Mouse (Mus musculus): Measurements from ENCODE around the gene Pde6h. TPM values are rescaled to one million over a fixed set of nuclear protein-coding genes. Genes with fewer than 3 reads are reported as not detected.

Gene Pde6h
- polyA plus RNA-seq, 1 experiment from 2014 or later: 0.44 TPM

DNA sequence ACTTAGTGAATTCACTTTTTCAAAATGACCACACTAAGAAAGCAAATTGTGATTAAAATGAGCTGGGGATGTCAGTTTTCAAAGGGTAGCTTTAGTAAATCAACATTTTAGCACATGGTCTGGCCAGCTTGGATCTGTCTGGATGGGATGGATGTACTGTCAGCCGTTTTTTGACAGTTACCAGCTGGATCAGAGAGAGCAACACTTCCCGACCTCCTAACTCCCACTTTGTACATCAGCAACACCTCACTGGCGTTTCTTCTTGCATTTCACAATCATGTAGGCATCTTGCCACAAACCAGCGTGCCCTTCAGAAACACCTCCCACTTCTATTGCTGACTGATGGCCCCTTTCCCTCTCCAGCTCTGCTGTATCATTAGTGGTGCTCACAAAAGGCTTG is 25.4 kb upstream of the Pde6h start:
- H3K4me1 ChIP-seq (replicated peaks; ENCODE audit: control insufficient read depth, insufficient read depth, low read length): no peaks in the 10 kb centered on the region
- no peaks in the 10 kb centered on the region for H3K36me3 ChIP-seq (ENCODE audit: control insufficient read depth, insufficient read depth)
- no peak for TF ChIP-seq CTCF (IDR thresholded peaks at IDR 0.05; ENCODE audit: low read depth)
- no peak overlapping the region for H3K27ac ChIP-seq (ENCODE audit: low read depth, low read length)
- no peak overlapping the region for H3K9ac ChIP-seq (ENCODE audit: low read depth, low read length)
- H3K27me3 ChIP-seq (replicated peaks; ENCODE audit: control insufficient read depth, insufficient read depth, low read length): no peaks in the 10 kb centered on the region
- 44% methylated on average over 4 of the region's 4 CpGs for WGBS
- H3K9me3 ChIP-seq (ENCODE audit: control insufficient read depth): no peaks in the 10 kb centered on the region
- H3K4me2 ChIP-seq (replicated peaks; ENCODE audit: low read depth): no peak overlapping the region
- ATAC-seq: no peak
- no peak overlapping the region for H3K4me3 ChIP-seq (ENCODE audit: low read depth, low read length)

- H3K27ac ChIP-seq (ENCODE audit: low read depth, low read length): no peak overlapping the region
- no peak for TF ChIP-seq CTCF (IDR thresholded peaks at IDR 0.05; ENCODE audit: low read depth)
- H3K4me2 ChIP-seq (replicated peaks; ENCODE audit: low read depth): no peak overlapping the region
- no peaks in the 10 kb centered on the region for H3K36me3 ChIP-seq (ENCODE audit: control insufficient read depth, insufficient read depth)
- no peaks in the 10 kb centered on the region for H3K9me3 ChIP-seq (ENCODE audit: control insufficient read depth)
- H3K4me1 ChIP-seq (replicated peaks; ENCODE audit: control insufficient read depth, insufficient read depth, low read length): no peaks in the 10 kb centered on the region
- H3K9ac ChIP-seq (ENCODE audit: low read depth, low read length): no peak overlapping the region
- no peak for ATAC-seq
- H3K27me3 ChIP-seq (replicated peaks; ENCODE audit: control insufficient read depth, insufficient read depth, low read length): no peaks in the 10 kb centered on the region
- 76% methylated on average over 2 of the region's 2 CpGs for WGBS
- no peak overlapping the region for H3K4me3 ChIP-seq (ENCODE audit: low read depth, low read length)
Observed at GRCm38 (mm10) chr6:136898954-136899353, 24.7 kb upstream of the Pde6h start.

DNA sequence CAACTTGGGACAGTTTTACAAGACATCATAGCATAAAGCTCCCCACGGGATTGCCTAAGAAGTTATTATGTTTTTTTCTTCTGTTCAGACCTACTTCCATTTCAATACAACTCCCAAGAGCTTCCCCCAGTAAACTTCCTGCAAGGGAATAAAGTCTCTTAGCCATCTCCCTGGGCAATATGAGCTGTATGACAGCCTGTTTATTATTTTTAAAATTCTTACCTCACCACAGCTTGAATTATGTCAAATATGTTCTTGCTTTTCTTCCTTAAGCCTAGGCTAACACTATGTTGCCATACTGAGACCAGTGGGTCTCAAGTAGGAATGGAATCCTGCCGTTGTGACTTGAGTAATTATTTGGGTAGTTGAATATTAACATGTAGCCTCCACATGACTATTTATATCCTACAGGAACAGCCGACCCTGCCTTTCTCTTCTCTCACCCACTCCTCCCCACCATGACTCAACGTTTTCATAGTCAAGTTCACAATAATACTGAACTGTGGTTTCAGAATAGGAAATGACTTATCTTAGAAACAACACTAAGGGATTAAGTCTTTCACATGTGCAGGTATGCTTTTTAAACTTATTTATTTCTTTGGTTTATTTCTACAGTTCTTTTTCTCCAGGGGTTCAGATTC is 23.1 kb upstream of the Pde6h start:
- Histone ChIP-seq H3K4me3 (ENCODE audit: low read depth, low read length) (no peak overlapping the region), H3K9ac (ENCODE audit: low read depth, low read length) (no peak overlapping the region), H3K27ac (ENCODE audit: low read depth, low read length) (no peak overlapping the region), H3K4me1 (replicated peaks; ENCODE audit: control insufficient read depth, insufficient read depth, low read length) (no peaks in the 10 kb centered on the region), H3K27me3 (replicated peaks; ENCODE audit: control insufficient read depth, insufficient read depth, low read length) (no peaks in the 10 kb centered on the region), H3K4me2 (replicated peaks; ENCODE audit: low read depth) (no peak overlapping the region), H3K9me3 (ENCODE audit: control insufficient read depth) (no peaks in the 10 kb centered on the region), H3K36me3 (ENCODE audit: control insufficient read depth, insufficient read depth) (no peaks in the 10 kb centered on the region)
- WGBS: 24% methylated on average over 4 of the region's 4 CpGs
- no peak for ATAC-seq
- TF ChIP-seq CTCF (IDR thresholded peaks at IDR 0.05; ENCODE audit: low read depth): no peak

- TF ChIP-seq CTCF (IDR thresholded peaks at IDR 0.05; ENCODE audit: low read depth): no peak
- no peak overlapping the region for H3K27ac ChIP-seq (ENCODE audit: low read depth, low read length)
- H3K36me3 ChIP-seq (ENCODE audit: control insufficient read depth, insufficient read depth): no peaks in the 10 kb centered on the region
- ATAC-seq: no peak
- no peaks in the 10 kb centered on the region for H3K27me3 ChIP-seq (replicated peaks; ENCODE audit: control insufficient read depth, insufficient read depth, low read length)
- no peak overlapping the region for H3K4me3 ChIP-seq (ENCODE audit: low read depth, low read length)
- no peaks in the 10 kb centered on the region for H3K9me3 ChIP-seq (ENCODE audit: control insufficient read depth)
- WGBS: 71% methylated on average over 2 of the region's 2 CpGs
- H3K9ac ChIP-seq (ENCODE audit: low read depth, low read length): no peak overlapping the region
- no peak overlapping the region for H3K4me2 ChIP-seq (replicated peaks; ENCODE audit: low read depth)
- no peaks in the 10 kb centered on the region for H3K4me1 ChIP-seq (replicated peaks; ENCODE audit: control insufficient read depth, insufficient read depth, low read length)
Observed at GRCm38 (mm10) chr6:136901010-136901409, 22.6 kb upstream of the Pde6h start.

DNA sequence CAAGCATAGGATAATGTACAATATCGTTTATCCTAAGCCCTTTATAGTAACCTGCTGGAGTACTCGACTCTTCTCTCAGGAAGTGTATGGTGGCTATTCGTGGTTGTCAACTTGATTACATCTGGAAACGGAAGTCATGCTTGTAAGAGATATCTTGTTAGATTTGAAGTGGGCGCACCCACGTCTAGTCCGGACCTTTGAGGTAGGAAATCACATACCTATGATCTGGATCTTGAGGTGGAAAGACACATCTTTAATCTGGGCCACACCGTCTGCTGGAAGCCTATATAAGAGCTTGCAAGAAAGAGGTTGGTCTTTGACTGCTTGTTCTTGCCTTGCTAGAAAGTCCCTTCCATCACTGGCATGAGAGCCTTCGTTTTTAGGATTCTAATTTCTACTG is 21.1 kb upstream of the Pde6h start:
- no peak overlapping the region for H3K27ac ChIP-seq (ENCODE audit: low read depth, low read length)
- TF ChIP-seq CTCF (IDR thresholded peaks at IDR 0.05; ENCODE audit: low read depth): no peak
- H3K9ac ChIP-seq (ENCODE audit: low read depth, low read length): no peak overlapping the region
- no peak overlapping the region for H3K4me2 ChIP-seq (replicated peaks; ENCODE audit: low read depth)
- no peak overlapping the region for H3K4me3 ChIP-seq (ENCODE audit: low read depth, low read length)
- no peaks in the 10 kb centered on the region for H3K4me1 ChIP-seq (replicated peaks; ENCODE audit: control insufficient read depth, insufficient read depth, low read length)
- H3K27me3 ChIP-seq (replicated peaks; ENCODE audit: control insufficient read depth, insufficient read depth, low read length): no peaks in the 10 kb centered on the region
- H3K9me3 ChIP-seq (ENCODE audit: control insufficient read depth): no peaks in the 10 kb centered on the region
- ATAC-seq: no peak
- no peaks in the 10 kb centered on the region for H3K36me3 ChIP-seq (ENCODE audit: control insufficient read depth, insufficient read depth)
- 86% methylated on average over 9 of the region's 9 CpGs for WGBS

- Histone ChIP-seq H3K27ac (ENCODE audit: low read depth, low read length) (no peak overlapping the region), H3K4me3 (ENCODE audit: low read depth, low read length) (no peak overlapping the region), H3K4me1 (replicated peaks; ENCODE audit: control insufficient read depth, insufficient read depth, low read length) (no peaks in the 10 kb centered on the region), H3K9ac (ENCODE audit: low read depth, low read length) (no peak overlapping the region), H3K27me3 (replicated peaks; ENCODE audit: control insufficient read depth, insufficient read depth, low read length) (no peaks in the 10 kb centered on the region), H3K9me3 (ENCODE audit: control insufficient read depth) (no peaks in the 10 kb centered on the region), H3K4me2 (replicated peaks; ENCODE audit: low read depth) (no peak overlapping the region), H3K36me3 (ENCODE audit: control insufficient read depth, insufficient read depth) (no peaks in the 10 kb centered on the region)
- WGBS: 61% methylated on average over 8 of the region's 8 CpGs
- ATAC-seq: no peak
- TF ChIP-seq CTCF (IDR thresholded peaks at IDR 0.05; ENCODE audit: low read depth): no peak
Observed at GRCm38 (mm10) chr6:136903885-136904470, 19.7 kb upstream of the Pde6h start.
